Mouse (Mus musculus): ENCODE data around the gene Slc30a6. TPM values are rescaled to one million over a fixed set of nuclear protein-coding genes. Genes with fewer than 3 reads are reported as not detected.

Slc30a6 gene
- polyA plus RNA-seq, 1 experiment from 2014 or later, result 27.4 TPM

DNA sequence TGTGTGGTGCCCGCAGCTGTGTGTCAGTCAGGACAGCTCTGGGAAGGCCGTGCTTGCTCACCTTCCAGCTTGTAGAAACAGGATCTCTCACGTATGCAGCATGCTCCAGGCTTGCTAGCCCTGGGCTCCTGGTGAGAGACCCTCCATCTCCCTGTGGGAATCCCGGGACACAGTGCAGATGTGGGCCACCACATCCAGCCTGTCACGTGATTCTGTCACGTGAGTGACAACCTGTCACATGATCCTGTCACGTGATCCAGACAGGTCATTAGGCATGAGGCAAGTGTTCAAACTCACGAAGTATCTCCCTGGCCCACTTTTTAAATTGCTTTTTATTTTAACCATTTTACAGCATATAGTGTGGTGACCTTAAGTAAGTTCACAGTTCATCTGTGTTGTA, 17.9 kb downstream of the Slc30a6 start:
- Histone ChIP-seq H3K27ac (replicated peaks) (no peak overlapping the region), H3K4me3 (ENCODE audit: low read depth, low read length) (no peak overlapping the region), H3K9me3 (ENCODE audit: control insufficient read depth, low read length) (no peaks in the 10 kb centered on the region), H3K4me1 (replicated peaks; ENCODE audit: control insufficient read depth, insufficient read depth) (no peaks in the 10 kb centered on the region), H3K36me3 (ENCODE audit: control insufficient read depth, insufficient read depth, low read length) (peaks cover 15% of the 10 kb centered on the region), H3K9ac (ENCODE audit: low read length) (no peak overlapping the region), H3K4me2 (replicated peaks; ENCODE audit: low read depth) (no peak overlapping the region), H3K27me3 (ENCODE audit: control insufficient read depth, insufficient read depth, low read length) (no peaks in the 10 kb centered on the region)
- no peak for ATAC-seq (ENCODE audit: low FRiP score, low TSS enrichment)
- TF ChIP-seq CTCF (IDR thresholded peaks at IDR 0.05; ENCODE audit: low read depth), result no peak
- no peak for DNase-seq (ENCODE audit: low spot score)
- 88% methylated on average over 8 of the region's 8 CpGs for WGBS

- TF ChIP-seq EP300 (optimal IDR thresholded peaks at IDR 0.05), result no peak
- no peak for TF ChIP-seq CTCF (IDR thresholded peaks at IDR 0.05; ENCODE audit: low read depth)
- WGBS, result 74% methylated on average over 1 of the region's 1 CpGs
These were observed 19.3 kb downstream of the Slc30a6 start for GRCm38 (mm10) chr17:74414671-74415070.

DNA sequence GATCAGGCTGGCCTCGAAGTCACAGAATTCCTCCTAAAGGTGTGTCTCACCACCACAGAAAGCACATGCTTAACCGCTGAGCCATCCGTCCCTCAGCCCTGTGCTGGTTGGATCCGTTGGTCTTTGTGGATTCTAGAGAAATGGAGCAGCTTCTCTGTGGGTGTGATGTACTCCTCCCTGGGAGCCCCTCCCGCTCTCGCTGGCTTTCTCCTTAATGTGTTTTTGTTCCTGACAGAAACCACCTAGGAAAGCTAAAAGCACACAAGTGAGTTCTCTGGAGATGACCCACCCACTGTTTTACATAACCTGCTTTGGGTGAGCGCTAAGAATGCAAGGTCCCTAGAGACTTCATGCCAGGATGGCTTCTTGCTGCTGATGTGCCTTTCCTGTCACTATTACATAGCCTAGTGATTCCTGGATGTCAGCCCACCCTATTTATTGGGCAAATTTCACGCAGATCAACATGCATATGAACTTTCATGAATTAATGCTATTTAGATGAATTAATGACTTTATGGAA, 21.5 kb downstream of the Slc30a6 start:
- peaks cover 24% of the 10 kb centered on the region for H3K36me3 ChIP-seq (ENCODE audit: control insufficient read depth, insufficient read depth, low read length)

More at GRCm38 (mm10) chr17:74414671-74415070, 19.3 kb downstream of the Slc30a6 start:
- Histone ChIP-seq H3K27me3 (ENCODE audit: control insufficient read depth, insufficient read depth, low read length) (no peaks in the 10 kb centered on the region), H3K9ac (ENCODE audit: low read length) (no peak overlapping the region), H3K4me1 (replicated peaks; ENCODE audit: control insufficient read depth, insufficient read depth) (no peaks in the 10 kb centered on the region), H3K9me3 (ENCODE audit: control insufficient read depth, low read length) (no peaks in the 10 kb centered on the region), H3K4me3 (ENCODE audit: low read depth, low read length) (no peak overlapping the region), H3K27ac (replicated peaks) (no peak overlapping the region), H3K4me2 (replicated peaks; ENCODE audit: low read depth) (no peak overlapping the region), H3K36me3 (ENCODE audit: control insufficient read depth, insufficient read depth, low read length) (peaks cover 20% of the 10 kb centered on the region)
- DNase-seq (ENCODE audit: low spot score) (no peak), ATAC-seq (ENCODE audit: low FRiP score, low TSS enrichment) (no peak)

DNA sequence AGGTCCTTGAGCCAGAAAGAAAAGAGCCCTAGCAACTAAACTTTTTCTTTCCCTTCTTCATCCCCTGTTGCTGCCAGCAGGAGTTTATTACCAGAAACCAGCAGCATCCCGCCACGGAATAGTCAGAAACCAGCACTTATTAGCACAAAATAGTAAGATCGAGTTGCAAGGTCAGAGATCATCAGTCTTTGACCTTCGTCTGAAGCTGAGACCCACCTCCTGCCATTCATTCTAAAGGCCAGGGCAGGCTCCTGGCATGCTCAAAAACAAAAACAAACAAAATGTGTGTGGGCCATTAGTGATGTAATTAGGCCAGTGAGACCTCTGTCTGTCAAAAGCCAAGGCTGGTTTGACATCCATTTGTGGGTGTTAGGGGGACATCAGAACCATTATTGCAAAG, 22.8 kb downstream of the Slc30a6 start:
- TF ChIP-seq EP300 (optimal IDR thresholded peaks at IDR 0.05) (no peak), CTCF (IDR thresholded peaks at IDR 0.05; ENCODE audit: low read depth) (no peak)
- Histone ChIP-seq H3K4me2 (replicated peaks; ENCODE audit: low read depth) (no peak overlapping the region), H3K9ac (ENCODE audit: low read length) (no peak overlapping the region), H3K27ac (replicated peaks) (no peak overlapping the region), H3K4me1 (replicated peaks; ENCODE audit: control insufficient read depth, insufficient read depth) (no peaks in the 10 kb centered on the region), H3K36me3 (ENCODE audit: control insufficient read depth, insufficient read depth, low read length) (peaks cover 26% of the 10 kb centered on the region), H3K27me3 (ENCODE audit: control insufficient read depth, insufficient read depth, low read length) (no peaks in the 10 kb centered on the region), H3K9me3 (ENCODE audit: control insufficient read depth, low read length) (no peaks in the 10 kb centered on the region), H3K4me3 (ENCODE audit: low read depth, low read length) (no peak overlapping the region)
- ATAC-seq (ENCODE audit: low FRiP score, low TSS enrichment) (no peak), DNase-seq (ENCODE audit: low spot score) (no peak)
- WGBS, result 41% methylated on average over 4 of the region's 4 CpGs

More for the DNA sequence above, 21.5 kb downstream of the Slc30a6 start:
- H3K4me3 ChIP-seq (ENCODE audit: low read depth, low read length), result no peak overlapping the region
- H3K9ac ChIP-seq (ENCODE audit: low read length), result no peak overlapping the region
- no peak for DNase-seq (ENCODE audit: low spot score)
- no peaks in the 10 kb centered on the region for H3K27me3 ChIP-seq (ENCODE audit: control insufficient read depth, insufficient read depth, low read length)
- no peak overlapping the region for H3K4me2 ChIP-seq (replicated peaks; ENCODE audit: low read depth)
- H3K9me3 ChIP-seq (ENCODE audit: control insufficient read depth, low read length), result no peaks in the 10 kb centered on the region
- no peak for TF ChIP-seq EP300 (optimal IDR thresholded peaks at IDR 0.05)
- no peak for TF ChIP-seq CTCF (IDR thresholded peaks at IDR 0.05; ENCODE audit: low read depth)
- ATAC-seq (ENCODE audit: low FRiP score, low TSS enrichment), result no peak
- no peak overlapping the region for H3K27ac ChIP-seq (replicated peaks)
- WGBS, result 80% methylated on average over 8 of the region's 8 CpGs
- H3K4me1 ChIP-seq (replicated peaks; ENCODE audit: control insufficient read depth, insufficient read depth), result no peaks in the 10 kb centered on the region

- peaks cover 26% of the 10 kb centered on the region for H3K36me3 ChIP-seq (ENCODE audit: control insufficient read depth, insufficient read depth, low read length)
- H3K4me1 ChIP-seq (replicated peaks; ENCODE audit: control insufficient read depth, insufficient read depth), result no peaks in the 10 kb centered on the region
- H3K9me3 ChIP-seq (ENCODE audit: control insufficient read depth, low read length), result no peaks in the 10 kb centered on the region
- no peak overlapping the region for H3K4me3 ChIP-seq (ENCODE audit: low read depth, low read length)
- H3K27ac ChIP-seq (replicated peaks), result no peak overlapping the region
- no peak overlapping the region for H3K4me2 ChIP-seq (replicated peaks; ENCODE audit: low read depth)
- H3K27me3 ChIP-seq (ENCODE audit: control insufficient read depth, insufficient read depth, low read length), result no peaks in the 10 kb centered on the region
- DNase-seq (ENCODE audit: low spot score), result no peak
- WGBS, result 65% methylated on average over 2 of the region's 2 CpGs
- TF ChIP-seq CTCF (IDR thresholded peaks at IDR 0.05; ENCODE audit: low read depth) (no peak), EP300 (optimal IDR thresholded peaks at IDR 0.05) (no peak)
- no peak overlapping the region for H3K9ac ChIP-seq (ENCODE audit: low read length)
- ATAC-seq (ENCODE audit: low FRiP score, low TSS enrichment), result no peak
These were observed 25.2 kb downstream of the Slc30a6 start for GRCm38 (mm10) chr17:74420656-74421055.

- no peak overlapping the region for H3K27ac ChIP-seq (replicated peaks)
- H3K9me3 ChIP-seq (ENCODE audit: control insufficient read depth, low read length), result no peaks in the 10 kb centered on the region
- H3K4me3 ChIP-seq (ENCODE audit: low read depth, low read length), result no peak overlapping the region
- TF ChIP-seq CTCF (IDR thresholded peaks at IDR 0.05; ENCODE audit: low read depth) (no peak), EP300 (optimal IDR thresholded peaks at IDR 0.05) (no peak)
- no peak overlapping the region for H3K9ac ChIP-seq (ENCODE audit: low read length)
- no peaks in the 10 kb centered on the region for H3K4me1 ChIP-seq (replicated peaks; ENCODE audit: control insufficient read depth, insufficient read depth)
- H3K27me3 ChIP-seq (ENCODE audit: control insufficient read depth, insufficient read depth, low read length), result no peaks in the 10 kb centered on the region
- 88% methylated on average over 12 of the region's 12 CpGs for WGBS
- peaks cover 22% of the 10 kb centered on the region for H3K36me3 ChIP-seq (ENCODE audit: control insufficient read depth, insufficient read depth, low read length)
- ATAC-seq (ENCODE audit: low FRiP score, low TSS enrichment), result no peak
- DNase-seq (ENCODE audit: low spot score), result no peak
- H3K4me2 ChIP-seq (replicated peaks; ENCODE audit: low read depth), result no peak overlapping the region
These were observed 29.1 kb downstream of the Slc30a6 start for GRCm38 (mm10) chr17:74424401-74425005.
